Mouse (Mus musculus): ENCODE data around the gene Hk1.

- TF ChIP-seq POLR2A (IDR thresholded peaks at IDR 0.05; ENCODE audit: low read depth, low read length) (no peak), CTCF (IDR thresholded peaks at IDR 0.05; ENCODE audit: borderline replicate concordance, insufficient read depth, low read length) (no peak)
These were observed 141.0 kb downstream of the Hk1 start for GRCm38 (mm10) chr10:62238688-62239087.

Data from embryonic fibroblast, embryonic 13.5 days (primary cell).